Mouse (Mus musculus) MEL-GATA-1-ER (cell line): ENCODE data around the gene Hmgn1.
"Not testable (repeated sequence)": the region's sequence is repeated elsewhere in the genome, so short reads cannot be mapped to it uniquely, and the experiment has no call there.

ENCODE experiments used
- DNase-seq: peaks from one replicate; pipeline ENCODE4 v3.0.0-alpha.2; 2012; ENCODE audit warnings: low read depth; ENCODE audit errors: extremely low read depth

Hmgn1 gene

GRCm38 (mm10) chr16:96127657-96128344 lies at the start of gene Hmgn1:
TSS of gene Hmgn1 (minus strand) at chr16:96127729.
- peak; percentile 87 for DNase-seq

GRCm38 (mm10) chr16:96175399-96175798 lies 47.9 kb upstream of the Hmgn1 start:
- DNase-seq, result no peak

GRCm38 (mm10) chr16:96173648-96174047 lies 46.1 kb upstream of the Hmgn1 start:
- DNase-seq, result no peak

GRCm38 (mm10) chr16:96168837-96169236 lies 41.3 kb upstream of the Hmgn1 start:
- no peak for DNase-seq

GRCm38 (mm10) chr16:96165723-96166264 lies 38.3 kb upstream of the Hmgn1 start:
- no peak for DNase-seq

- no peak for DNase-seq
Observed at GRCm38 (mm10) chr16:96161336-96161735, 33.8 kb upstream of the Hmgn1 start.

- no peak for DNase-seq
Observed at GRCm38 (mm10) chr16:96160927-96161326, 33.4 kb upstream of the Hmgn1 start.

GRCm38 (mm10) chr16:96159794-96160346 lies 32.3 kb upstream of the Hmgn1 start:
- DNase-seq, result no peak

- DNase-seq, result no peak
Observed at GRCm38 (mm10) chr16:96159091-96159731, 31.7 kb upstream of the Hmgn1 start.

- no peak for DNase-seq
Observed at GRCm38 (mm10) chr16:96158511-96159080, 31.1 kb upstream of the Hmgn1 start.

- no peak for DNase-seq
Observed at GRCm38 (mm10) chr16:96157171-96157570, 29.6 kb upstream of the Hmgn1 start.

- no peak for DNase-seq
Observed at GRCm38 (mm10) chr16:96156019-96156418, 28.5 kb upstream of the Hmgn1 start.

- no peak for DNase-seq
Observed at GRCm38 (mm10) chr16:96154476-96154875, 26.9 kb upstream of the Hmgn1 start.

GRCm38 (mm10) chr16:96151551-96151950 lies 24.0 kb upstream of the Hmgn1 start:
- DNase-seq, result no peak

- no peak for DNase-seq
Observed at GRCm38 (mm10) chr16:96150995-96151394, 23.5 kb upstream of the Hmgn1 start.

GRCm38 (mm10) chr16:96149311-96149710 lies 21.8 kb upstream of the Hmgn1 start:
- no peak for DNase-seq

GRCm38 (mm10) chr16:96148834-96149233 lies 21.3 kb upstream of the Hmgn1 start:
- no peak for DNase-seq

- no peak for DNase-seq
Observed at GRCm38 (mm10) chr16:96145814-96146213, 18.3 kb upstream of the Hmgn1 start.

GRCm38 (mm10) chr16:96145110-96145800 lies 17.7 kb upstream of the Hmgn1 start, which contains the start of gene Wrb:
TSS of gene Wrb (plus strand) at chr16:96145407.
- DNase-seq, result peak; percentile 96

- DNase-seq, result not testable (repeated sequence)
Observed at GRCm38 (mm10) chr16:96144748-96145109, 17.2 kb upstream of the Hmgn1 start.

GRCm38 (mm10) chr16:96128466-96128865 lies 937 bp upstream of the Hmgn1 start:
- no peak for DNase-seq

- no peak for DNase-seq
Observed at GRCm38 (mm10) chr16:96127288-96127656, 257 bp downstream of the Hmgn1 start.
